Mouse (Mus musculus) heart, adult 11 months (tissue): ENCODE results near the gene Hist1h3g.
A peak's percentile ranks its signal among the peaks of the same experiment; 100 is the strongest.

Experiments used
- DNase-seq: peaks from one replicate; pipeline ENCODE4 v3.0.0; 2022

Hist1h3g gene

DNA sequence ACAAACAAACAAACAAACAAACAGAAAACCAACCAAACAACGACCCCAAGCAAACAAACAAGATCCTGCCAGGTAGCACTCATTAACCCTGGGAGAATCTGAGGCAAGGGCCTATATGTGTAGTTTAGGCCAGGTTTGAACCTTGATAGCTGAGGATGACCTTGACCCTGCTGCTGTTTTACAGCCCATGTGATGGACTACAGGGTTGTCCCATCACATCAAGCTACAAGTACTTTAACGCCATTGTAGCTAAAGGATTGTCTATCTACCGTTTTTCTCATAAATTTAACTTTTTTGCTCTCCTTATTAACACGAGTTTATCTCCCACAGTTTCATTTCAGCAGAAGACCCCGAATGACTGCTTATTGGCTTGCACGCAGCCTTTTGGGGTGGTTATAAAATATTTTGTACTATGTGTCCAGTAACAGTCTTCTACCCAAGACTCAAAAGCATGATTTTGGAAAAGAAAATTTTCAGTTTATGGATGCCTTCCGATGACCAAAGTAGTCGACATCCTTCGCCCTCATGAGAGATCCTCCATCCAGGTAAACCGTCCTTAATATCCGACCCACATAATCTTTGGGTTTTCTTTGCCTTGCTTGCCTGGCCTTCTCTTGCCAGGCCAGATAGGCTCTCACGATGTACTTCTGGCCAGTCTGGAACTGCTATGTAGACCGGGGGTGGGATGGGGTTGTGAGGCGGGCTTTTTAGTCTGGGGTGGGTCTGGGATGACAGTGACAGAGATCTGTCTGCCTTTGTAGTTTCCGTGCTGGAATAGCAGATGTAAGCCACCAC is 19.2 kb upstream of the Hist1h3g start:
- peak; percentile 87 for DNase-seq

- DNase-seq: peak; percentile 94
Observed at GRCm38 (mm10) chr13:23516822-23517602, 18.2 kb upstream of the Hist1h3g start.

DNA sequence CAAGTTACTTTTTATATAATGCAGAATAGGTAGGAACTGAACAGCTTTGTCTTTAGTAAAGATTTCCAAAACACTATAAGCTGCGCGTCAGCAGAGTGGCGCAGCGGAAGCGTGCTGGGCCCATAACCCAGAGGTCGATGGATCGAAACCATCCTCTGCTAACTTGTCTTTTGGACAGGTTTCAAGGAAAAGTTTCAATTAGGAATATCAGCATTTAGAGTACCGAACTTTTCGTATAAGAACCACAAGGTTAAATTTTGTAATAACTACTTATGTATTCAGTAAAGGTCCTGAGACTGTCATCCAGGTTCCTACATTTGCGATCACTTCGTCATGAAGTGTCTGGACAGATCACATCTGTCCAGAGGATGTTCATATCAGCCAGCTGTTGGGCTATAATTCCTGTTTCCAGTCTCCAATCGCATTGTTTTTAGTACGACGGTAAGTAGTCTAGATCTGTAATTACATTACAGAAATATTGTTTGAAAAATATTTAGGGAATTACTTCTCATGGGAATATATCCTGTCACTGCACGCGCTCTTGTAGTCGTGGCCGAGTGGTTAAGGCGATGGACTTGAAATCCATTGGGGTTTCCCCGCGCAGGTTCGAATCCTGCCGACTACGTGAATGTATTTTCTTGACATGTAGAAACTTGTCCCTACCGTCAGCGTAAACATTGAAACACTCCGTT is 17.5 kb upstream of the Hist1h3g start:
- DNase-seq: peak; percentile 97

DNA sequence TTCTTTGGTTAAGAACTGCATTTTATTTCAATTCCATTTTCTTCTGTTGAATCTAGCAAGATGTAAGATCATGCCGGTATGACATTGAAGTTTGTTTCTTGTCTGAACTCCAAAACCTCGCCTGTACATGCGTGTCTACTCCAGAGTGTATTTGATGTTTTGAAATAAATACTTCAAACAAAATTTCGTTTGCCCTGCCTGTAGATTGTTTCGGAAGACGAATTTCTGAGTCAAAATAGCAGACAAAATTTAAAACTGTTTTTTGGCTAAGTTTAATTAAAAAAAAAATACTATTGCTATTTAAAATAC is 17.0 kb upstream of the Hist1h3g start:
- DNase-seq: no peak

DNA sequence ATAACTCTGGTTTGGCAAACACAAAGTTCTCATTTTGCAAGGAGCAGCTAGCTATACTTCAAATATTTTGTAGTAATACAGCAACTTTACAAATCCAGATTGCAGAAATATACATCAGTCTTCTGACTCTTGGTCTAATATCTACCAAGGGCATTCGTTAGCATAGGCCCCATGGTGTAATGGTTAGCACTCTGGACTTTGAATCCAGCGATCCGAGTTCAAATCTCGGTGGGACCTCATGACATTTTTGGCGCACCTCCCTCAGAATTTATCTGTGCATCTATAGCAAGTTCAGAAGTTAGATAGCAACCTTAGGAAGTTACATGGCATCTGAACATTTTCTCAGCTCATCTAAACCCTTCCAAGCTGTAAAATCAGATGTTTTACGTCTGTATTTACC is 16.3 kb upstream of the Hist1h3g start:
- DNase-seq: peak; percentile 95

GRCm38 (mm10) chr13:23519416-23519815 is 15.8 kb upstream of the Hist1h3g start:
- peak; percentile 92 for DNase-seq

DNA sequence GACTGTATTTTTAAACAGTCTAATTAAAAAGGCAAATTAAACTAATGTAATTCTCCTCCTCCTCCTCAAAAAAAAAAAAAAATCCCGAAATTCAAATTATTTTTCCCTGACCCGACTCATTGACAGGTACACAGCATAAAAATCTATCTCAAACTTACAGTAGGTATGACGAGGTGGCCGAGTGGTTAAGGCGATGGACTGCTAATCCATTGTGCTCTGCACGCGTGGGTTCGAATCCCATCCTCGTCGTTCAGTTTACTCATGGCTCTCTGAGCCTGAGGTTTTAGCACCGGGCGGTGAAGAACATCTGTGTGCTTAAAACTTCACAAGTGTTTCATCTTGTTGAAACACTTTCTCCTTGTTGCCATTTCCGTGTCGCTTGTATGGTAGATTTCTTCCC is 13.5 kb upstream of the Hist1h3g start:
- peak; percentile 96 for DNase-seq

GRCm38 (mm10) chr13:23523976-23524375 is 11.2 kb upstream of the Hist1h3g start:
- peak; percentile 66 for DNase-seq

- DNase-seq: peak; percentile 95
Observed at GRCm38 (mm10) chr13:23524654-23525053, 10.6 kb upstream of the Hist1h3g start.

DNA sequence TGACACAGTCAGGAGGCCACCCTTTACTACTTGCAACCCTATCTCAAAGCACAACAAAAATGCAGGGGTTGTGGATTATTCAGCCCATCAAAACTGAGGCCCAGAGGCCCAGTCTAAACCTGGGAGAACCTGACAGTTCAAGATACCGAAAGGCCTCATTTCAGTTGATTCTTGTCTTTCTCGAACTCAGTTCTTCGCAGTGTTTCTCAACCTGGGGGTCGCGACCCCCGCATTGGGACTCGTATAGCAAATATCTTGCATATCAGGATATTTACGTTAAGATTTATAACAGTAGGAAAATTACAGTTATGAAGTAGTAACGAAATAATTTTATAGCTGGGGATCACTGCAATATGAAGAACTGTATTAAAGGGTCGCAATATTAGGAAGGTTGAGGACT is 9.3 kb upstream of the Hist1h3g start:
- DNase-seq: peak; percentile 79

GRCm38 (mm10) chr13:23526312-23526711 is 8.9 kb upstream of the Hist1h3g start:
- DNase-seq: peak; percentile 98

DNA sequence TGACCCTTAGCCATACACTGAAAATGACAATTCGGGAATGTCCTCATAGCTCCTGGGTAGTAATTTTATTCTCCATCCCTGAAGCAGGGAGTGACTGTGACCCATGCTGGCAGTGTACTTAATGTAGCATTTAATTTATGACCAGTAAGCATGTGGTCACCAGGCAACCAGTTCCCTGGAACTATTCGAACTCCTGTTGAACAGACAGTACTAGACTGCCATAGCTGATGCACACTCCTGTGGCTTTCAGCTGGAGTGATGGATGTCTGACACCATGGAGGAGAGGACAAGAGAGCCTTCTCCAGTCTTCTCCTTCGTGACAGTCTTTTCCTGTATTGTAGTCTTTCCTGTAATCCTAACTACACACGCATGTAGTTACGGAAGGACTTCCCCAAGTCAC is 6.2 kb upstream of the Hist1h3g start:
- DNase-seq: peak; percentile 82

DNA sequence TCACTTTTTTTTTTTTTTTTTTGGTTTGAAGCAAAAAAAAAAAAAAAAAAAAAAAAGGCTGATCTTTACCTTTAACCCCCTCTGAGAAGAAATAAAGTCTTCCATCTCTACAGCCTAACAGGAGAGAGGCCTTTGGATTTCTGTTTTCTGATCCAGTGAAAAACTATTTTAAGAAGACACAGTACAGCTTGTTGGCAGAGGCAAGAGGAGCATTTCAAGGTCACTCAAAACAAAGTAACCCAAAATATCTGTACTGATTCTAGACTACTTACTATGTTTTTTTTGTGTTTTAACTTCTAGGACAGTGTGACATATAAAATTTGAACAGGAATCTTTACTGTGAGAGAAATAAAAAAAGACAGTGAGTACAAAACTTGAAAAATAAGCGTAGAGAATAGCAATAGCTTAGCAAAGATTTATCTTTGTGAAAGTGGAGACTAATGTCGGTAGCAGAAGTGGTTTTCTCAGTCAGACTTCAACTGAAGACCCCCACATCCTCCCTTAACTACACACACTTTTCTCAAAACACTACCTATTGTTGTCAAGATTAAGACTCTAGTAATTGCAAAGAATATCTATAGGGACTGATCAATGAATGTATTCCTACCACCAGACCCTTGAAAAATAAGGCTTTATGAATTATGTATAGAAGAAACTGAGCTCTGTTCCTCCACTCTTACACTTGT is 5.6 kb upstream of the Hist1h3g start:
- peak; percentile 6 for DNase-seq

DNA sequence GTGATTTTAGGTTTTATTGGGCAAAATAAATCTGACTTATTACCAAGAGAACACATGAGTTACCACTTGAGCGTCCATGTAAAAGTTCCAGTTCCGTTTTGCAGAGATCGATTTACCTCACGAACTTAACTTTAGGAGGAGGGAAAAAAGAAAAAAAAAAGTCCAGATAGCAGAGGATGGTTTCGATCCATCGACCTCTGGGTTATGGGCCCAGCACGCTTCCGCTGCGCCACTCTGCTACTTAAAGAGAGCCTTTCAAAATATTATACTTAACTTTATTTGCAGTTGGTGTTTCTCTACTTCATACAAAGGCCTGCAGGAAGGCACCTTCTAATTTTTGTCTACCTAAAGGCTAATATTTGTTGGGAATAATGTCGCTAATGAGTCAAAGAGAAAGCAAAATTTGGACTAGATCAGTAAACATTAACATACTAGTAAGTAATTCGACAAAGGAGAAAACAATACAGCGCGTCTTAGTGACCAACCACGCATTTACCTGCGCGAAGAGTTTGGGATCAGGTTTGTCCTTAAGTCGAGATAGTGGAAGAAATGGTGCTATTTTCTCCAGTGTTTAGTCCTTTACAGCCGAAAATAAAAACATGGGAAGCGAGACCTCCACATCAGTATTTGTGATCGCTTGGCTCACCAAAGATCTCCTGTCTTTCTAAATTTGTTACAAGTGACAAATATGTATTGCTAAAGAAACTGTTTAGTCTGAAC is 4.9 kb upstream of the Hist1h3g start:
- DNase-seq: peak; percentile 95

DNA sequence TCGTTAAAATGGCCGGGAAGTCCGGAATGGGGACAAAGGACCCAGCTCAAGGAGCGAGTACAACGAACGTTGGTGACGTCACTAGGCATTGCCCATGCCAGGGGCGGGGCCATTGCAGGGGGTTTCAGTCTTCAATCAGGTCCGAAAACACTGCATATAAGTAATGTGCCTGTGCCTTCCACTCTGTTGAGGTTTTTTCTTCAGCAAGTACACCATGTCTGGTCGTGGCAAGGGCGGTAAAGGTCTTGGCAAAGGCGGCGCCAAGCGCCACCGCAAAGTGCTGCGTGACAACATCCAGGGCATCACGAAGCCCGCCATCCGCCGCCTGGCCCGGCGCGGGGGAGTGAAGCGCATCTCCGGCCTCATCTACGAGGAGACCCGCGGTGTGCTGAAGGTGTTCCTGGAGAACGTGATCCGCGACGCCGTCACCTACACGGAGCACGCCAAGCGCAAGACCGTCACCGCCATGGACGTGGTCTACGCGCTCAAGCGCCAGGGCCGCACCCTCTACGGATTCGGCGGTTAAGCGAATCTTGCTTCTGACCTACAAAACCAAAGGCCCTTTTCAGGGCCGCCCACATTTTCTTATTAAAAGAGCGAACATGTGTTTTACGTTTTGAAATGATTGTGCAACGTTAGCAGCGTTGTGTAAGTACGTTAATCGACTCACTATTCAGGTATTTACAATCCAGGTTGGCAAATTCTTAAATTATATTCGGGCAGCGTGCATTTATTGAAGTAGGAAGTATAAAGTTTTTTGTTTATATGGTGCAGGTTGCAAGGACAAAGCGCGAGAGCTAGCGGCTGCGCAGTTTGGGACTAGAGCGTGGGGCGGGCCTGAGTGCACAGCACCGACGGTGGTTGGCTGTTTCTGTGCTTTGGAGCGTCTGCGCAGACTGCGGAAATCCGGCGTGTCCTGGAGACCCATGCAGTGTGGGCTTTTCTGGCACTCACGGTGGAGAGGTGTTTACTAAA is 4.0 kb upstream of the Hist1h3g start, which contains the start of gene Hist1h4h:
Gene Hist1h4h (plus strand): TSS at position 150 of the 975 bp plus-strand sequence.
- peak; percentile 100 for DNase-seq

GRCm38 (mm10) chr13:23532262-23533075 is 2.8 kb upstream of the Hist1h3g start:
- DNase-seq: peak; percentile 86

GRCm38 (mm10) chr13:23533560-23534367 is 1.5 kb upstream of the Hist1h3g start, which contains the start of gene Hist1h2af:
Gene Hist1h2af (plus strand): TSS chr13:23533906.
- DNase-seq: peak; percentile 97

GRCm38 (mm10) chr13:23534368-23535131 is 672 bp upstream of the Hist1h3g start:
- no peak for DNase-seq
